Mouse (Mus musculus): ENCODE measurements around the gene Cadps.

- TF ChIP-seq POLR2A (IDR thresholded peaks at IDR 0.05; ENCODE audit: low read depth, low read length) (no peak), E2F4 (IDR thresholded peaks at IDR 0.05; ENCODE audit: insufficient replicate concordance, low read depth, low read length) (no peak), CTCF (conservative IDR thresholded peaks at IDR 0.05 in 1 of 2, IDR thresholded peaks at IDR 0.05 in 1 of 2; ENCODE audit: low read depth in 2 of 2, low read length in 2 of 2) (no peak), UBTF (IDR thresholded peaks at IDR 0.05; ENCODE audit: low read depth, low read length) (no peak), RAD21 (IDR thresholded peaks at IDR 0.05; ENCODE audit: low read depth, low read length) (no peak), NRF1 (IDR thresholded peaks at IDR 0.05; ENCODE audit: low read depth, low read length) (no peak), TCF12 (IDR thresholded peaks at IDR 0.05; ENCODE audit: low read depth, low read length) (no peak), USF1 (IDR thresholded peaks at IDR 0.05; ENCODE audit: low read depth, low read length) (no peak), EP300 (IDR thresholded peaks at IDR 0.05; ENCODE audit: low read length) (no peak), TBP (conservative IDR thresholded peaks at IDR 0.05; ENCODE audit: low read depth, low read length) (no peak), CHD1 (IDR thresholded peaks at IDR 0.05; ENCODE audit: low read depth, low read length) (no peak), CHD2 (IDR thresholded peaks at IDR 0.05; ENCODE audit: low read length) (no peak), JUND (conservative IDR thresholded peaks at IDR 0.05; ENCODE audit: low read depth, low read length) (no peak)
Observed at GRCm38 (mm10) chr14:12837902-12838301, 15.0 kb upstream of the Cadps start.
